Mouse (Mus musculus) liver, adult 2 months (tissue): ENCODE data around the gene Akap17b. TPM values are rescaled to one million over a fixed set of nuclear protein-coding genes. Genes with fewer than 3 reads are reported as not detected.
A peak's percentile ranks its signal among the peaks of the same experiment; 100 is the strongest.

Experiments used
- DNase-seq: peaks from one replicate; pipeline ENCODE4 v3.0.0-alpha.2; 2011; ENCODE audit warnings: low read depth, low spot score; ENCODE audit errors: extremely low read depth
- H3K27ac ChIP-seq: fragments of 200-500 bp; replicated peaks from 2 replicates; pipeline ENCODE4 v1.5.1; 2012; ENCODE audit warnings: low read depth, mild to moderate bottlenecking, control low read depth, inconsistent platforms, low read length; ENCODE audit not compliant: insufficient read depth
- H3K27me3 ChIP-seq: fragments of 200-500 bp; 2 replicates; pipeline ENCODE4 v1.6.1; 2012; ENCODE audit warnings: mild to moderate bottlenecking, moderate library complexity, low read length, inconsistent platforms; ENCODE audit not compliant: control insufficient read depth, insufficient read depth
- H3K36me3 ChIP-seq: fragments of 200-500 bp; 2 replicates; pipeline ENCODE4 v1.6.1; 2012; ENCODE audit warnings: low read length, inconsistent platforms; ENCODE audit not compliant: control insufficient read depth, insufficient read depth
- H3K4me1 ChIP-seq: fragments of 200-500 bp; 2 replicates; pipeline ENCODE4 v1.6.1; 2011; ENCODE audit warnings: low read length; ENCODE audit not compliant: control insufficient read depth, insufficient read depth
- H3K4me3 ChIP-seq: fragments of 200-500 bp; 2 replicates; pipeline ENCODE4 v1.5.1; 2011; ENCODE audit warnings: low read depth, mild to moderate bottlenecking, control low read depth, low read length, moderate library complexity; ENCODE audit not compliant: insufficient read depth
- H3K79me2 ChIP-seq: fragments of 200-500 bp; 2 replicates; pipeline ENCODE4 v1.6.1; 2012; ENCODE audit warnings: inconsistent platforms, mild to moderate bottlenecking, low read length, moderate library complexity; ENCODE audit not compliant: control insufficient read depth, insufficient read depth
- H3K9ac ChIP-seq: fragments of 200-500 bp; 2 replicates; pipeline ENCODE4 v1.6.1; 2012; ENCODE audit warnings: low read depth, mild to moderate bottlenecking, control low read depth, inconsistent platforms, low read length
- CTCF ChIP-seq: fragments of 200-500 bp; IDR thresholded peaks from 2 replicates; pipeline ENCODE4 v1.5.1; 2011; ENCODE audit warnings: low read depth, low read length, control low read depth
- POLR2A ChIP-seq: fragments of 200-500 bp; IDR thresholded peaks from 2 replicates; pipeline ENCODE4 v1.6.1; 2011; ENCODE audit warnings: low read length, control low read depth; ENCODE audit not compliant: insufficient read depth; ENCODE audit errors: extremely low read depth
- WGBS: fragments of 180-500 bp; shearing (Covaris S2); methylation state at CpG from one replicate; pipeline ENCODE4 v1.1.7; 2018; 5-methylcytosine and 5-hydroxymethylcytosine counted together
- polyA plus RNA-seq: library from polyadenylated mRNA; depleted of rRNA; stranded (reverse); fragments of >200 nt; gene quantifications from 2 replicates; pipeline ENCODE4 v1.2.3, GENCODE M21; 2012
- total RNA-seq: library from RNA; depleted of rRNA; stranded (reverse); fragments of >200 nt; gene quantifications from 2 replicates; pipeline ENCODE4 v1.2.3, GENCODE M21; 2014

Akap17b gene
- total and polyA plus RNA-seq, 2 experiments, result 0.48 to 1.9 TPM

- Histone ChIP-seq H3K9ac (no peak overlapping the region), H3K36me3 (0 out of 2 replicates have a peak, but pooled peaks cover under 1% of the 10 kb centered on the region), H3K4me1 (peaks cover 6% of the 10 kb centered on the region; the same call in 1 of the 2 replicates), H3K4me3 (no peak overlapping the region), H3K27ac (no peak overlapping the region), H3K79me2 (peaks cover 4% of the 10 kb centered on the region; the same call in 1 of the 2 replicates), H3K27me3 (no peaks in the 10 kb centered on the region)
- TF ChIP-seq CTCF, result no peak
- no peak for TF ChIP-seq POLR2A
- no peak for DNase-seq
- WGBS, result 97% methylated on average over 3 of the region's 3 CpGs
Measured at GRCm38 (mm10) chrX:36595247-36595646, 49.9 kb downstream of the Akap17b start.

DNA sequence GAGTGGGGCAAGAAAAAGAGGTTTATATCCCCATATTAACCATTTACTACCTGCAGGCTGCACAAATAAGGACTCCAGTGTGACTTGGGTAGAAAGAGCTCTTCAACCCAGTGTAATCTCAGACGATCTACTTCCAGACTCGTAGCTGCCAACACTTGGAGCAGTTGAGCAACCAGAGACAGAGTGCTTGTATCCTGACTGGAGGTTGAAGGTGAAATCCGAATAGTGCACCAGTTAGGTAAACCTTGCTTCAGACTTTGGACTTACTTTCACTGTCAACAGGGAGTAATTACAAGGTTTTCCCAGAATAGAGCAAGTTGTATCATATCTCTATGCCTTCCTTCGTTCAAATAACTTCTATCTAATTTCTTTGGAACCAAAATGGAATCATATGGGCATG lies 53.7 kb downstream of the Akap17b start:
- Histone ChIP-seq H3K4me3 (peak overlapping the region; percentile 30; the same call in 1 of the 2 replicates), H3K4me1 (peaks cover 8% of the 10 kb centered on the region; the same call in 1 of the 2 replicates), H3K9ac (peak overlapping the region; percentile 64), H3K79me2 (no peaks in the 10 kb centered on the region), H3K36me3 (no peaks in the 10 kb centered on the region), H3K27me3 (no peaks in the 10 kb centered on the region), H3K27ac (peak overlapping the region; percentile 94)
- TF ChIP-seq CTCF (no peak), POLR2A (no peak)
- WGBS, result 21% methylated on average over 4 of the region's 4 CpGs
- DNase-seq, result peak; percentile 96

GRCm38 (mm10) chrX:36591120-36591519 lies 54.1 kb downstream of the Akap17b start:
- peak overlapping the region; percentile 96 for H3K27ac ChIP-seq
- peak overlapping the region; percentile 30; the same call in 1 of the 2 replicates for H3K4me3 ChIP-seq
- no peaks in the 10 kb centered on the region for H3K36me3 ChIP-seq
- TF ChIP-seq CTCF, result no peak
- no peak for TF ChIP-seq POLR2A
- peaks cover 9% of the 10 kb centered on the region; the same call in 1 of the 2 replicates for H3K4me1 ChIP-seq
- H3K79me2 ChIP-seq, result no peaks in the 10 kb centered on the region
- DNase-seq, result peak; percentile 75
- 6% methylated on average over 1 of the region's 1 CpGs for WGBS
- H3K27me3 ChIP-seq, result no peaks in the 10 kb centered on the region
- H3K9ac ChIP-seq, result peak overlapping the region; percentile 64

DNA sequence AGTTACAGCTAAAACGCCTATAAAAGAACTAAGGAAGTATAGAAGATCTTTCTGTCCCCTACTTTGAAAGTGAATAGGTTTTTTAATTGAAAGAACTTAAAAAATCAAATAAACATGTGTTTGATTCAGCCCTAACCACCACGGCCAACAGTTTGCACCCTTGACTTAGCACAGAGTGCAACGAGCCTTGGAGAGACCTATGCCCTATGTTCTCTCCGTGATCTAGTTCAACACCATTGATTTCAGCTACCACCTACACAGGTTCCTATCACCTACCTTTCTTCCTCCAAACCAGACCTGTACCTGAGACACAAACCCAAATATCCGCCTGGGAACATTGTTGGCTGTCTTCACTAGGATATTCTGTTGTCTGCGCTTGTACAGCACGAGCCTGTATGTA lies 54.9 kb downstream of the Akap17b start:
- no peaks in the 10 kb centered on the region for H3K27me3 ChIP-seq
- WGBS, result 30% methylated on average over 7 of the region's 7 CpGs
- H3K36me3 ChIP-seq, result no peaks in the 10 kb centered on the region
- H3K27ac ChIP-seq, result peak overlapping the region; percentile 96
- peak; percentile 87 for DNase-seq
- TF ChIP-seq POLR2A (no peak), CTCF (no peak)
- H3K79me2 ChIP-seq, result no peaks in the 10 kb centered on the region
- H3K9ac ChIP-seq, result peak overlapping the region; percentile 66; the same call in 1 of the 2 replicates
- H3K4me1 ChIP-seq, result peaks cover 10% of the 10 kb centered on the region; the same call in 1 of the 2 replicates
- peak overlapping the region; percentile 37 for H3K4me3 ChIP-seq

- DNase-seq, result peak; percentile 79
- H3K27ac ChIP-seq, result peak overlapping the region; percentile 58
- TF ChIP-seq CTCF (no peak), POLR2A (no peak)
Measured at GRCm38 (mm10) chrX:36587304-36588209, 57.6 kb downstream of the Akap17b start.

GRCm38 (mm10) chrX:36586629-36587303 lies 58.4 kb downstream of the Akap17b start:
- no peaks in the 10 kb centered on the region for H3K79me2 ChIP-seq
- H3K4me3 ChIP-seq, result no peak overlapping the region
- peaks cover 6% of the 10 kb centered on the region; the same call in 1 of the 2 replicates for H3K4me1 ChIP-seq
- no peak overlapping the region for H3K9ac ChIP-seq
- no peaks in the 10 kb centered on the region for H3K27me3 ChIP-seq
- peak; percentile 20 for DNase-seq
- TF ChIP-seq POLR2A, result no peak
- no peak for TF ChIP-seq CTCF
- no peaks in the 10 kb centered on the region for H3K36me3 ChIP-seq
- 0% methylated on average over 1 of the region's 1 CpGs for WGBS
- H3K27ac ChIP-seq, result peak overlapping the region; percentile 58

More at GRCm38 (mm10) chrX:36587304-36588209, 57.6 kb downstream of the Akap17b start:
- no peak overlapping the region for H3K4me3 ChIP-seq
- no peaks in the 10 kb centered on the region for H3K27me3 ChIP-seq
- 61% methylated on average over 8 of the region's 8 CpGs for WGBS
- H3K79me2 ChIP-seq, result no peaks in the 10 kb centered on the region
- H3K4me1 ChIP-seq, result peaks cover 9% of the 10 kb centered on the region; the same call in 1 of the 2 replicates
- no peaks in the 10 kb centered on the region for H3K36me3 ChIP-seq
- no peak overlapping the region for H3K9ac ChIP-seq
